Comparison of ENCODE assay signal across 8 mouse cellular contexts in the genomic region with DNA sequence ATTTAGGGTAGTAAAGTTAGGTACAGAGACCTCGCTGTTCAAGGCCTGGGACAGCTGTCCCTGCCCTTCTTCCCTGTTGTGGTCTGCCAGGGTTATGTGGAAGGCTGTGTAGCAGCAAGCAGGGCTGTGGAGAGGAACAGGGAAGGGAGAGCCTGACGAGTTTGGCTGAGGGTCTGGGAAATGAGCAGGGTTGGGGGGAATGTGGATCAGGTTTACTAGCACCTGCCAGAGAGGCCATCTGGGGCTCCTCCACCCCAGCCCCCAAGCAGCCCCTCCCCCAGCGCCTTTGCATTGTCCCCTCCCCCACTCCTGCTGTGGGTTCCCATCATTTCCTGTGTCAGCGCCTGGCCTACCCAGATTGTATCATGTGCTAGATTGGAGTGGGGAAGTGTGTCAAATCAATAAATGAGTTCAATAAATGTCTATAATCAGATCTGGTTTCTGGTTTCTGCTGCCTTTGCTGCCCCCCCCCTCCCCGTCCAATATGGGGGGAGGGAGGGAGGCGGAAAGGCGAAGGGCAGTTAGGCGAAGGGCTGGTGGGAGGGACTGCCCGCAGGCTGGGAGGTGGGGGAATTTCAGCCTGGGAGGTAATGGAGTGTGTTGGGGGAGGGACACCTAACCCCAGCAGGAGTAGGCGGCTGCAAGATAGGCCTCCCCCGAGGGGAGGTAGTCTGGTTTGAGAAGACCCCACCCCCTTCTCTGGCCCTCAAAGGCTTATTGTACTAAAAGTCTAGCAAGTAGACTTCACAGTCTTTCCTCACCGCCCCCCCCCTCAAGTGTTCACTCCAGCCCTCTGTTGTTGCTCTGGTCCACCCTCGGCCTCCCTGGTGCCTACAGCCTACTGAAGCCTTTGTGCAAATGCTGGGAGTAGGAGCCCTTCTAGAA. TPM values are rescaled to one million over a fixed set of nuclear protein-coding genes. Genes with fewer than 3 reads are reported as not detected.
DNase-seq lines count a peak whose midpoint lies in the region; ATAC-seq and TF ChIP-seq lines count a peak whose summit lies in the region.

No protein-coding gene starts in this region.

- no peak for TF ChIP-seq POLR2A in MEL (IDR thresholded peaks at IDR 0.05; ENCODE audit: control insufficient read depth in 1 of 2, insufficient read depth in 1 of 2, low read depth in 1 of 2, low read length in 2 of 2, poor library complexity in 1 of 2)

- H3K4me2 ChIP-seq in hindbrain, embryonic 11.5 days (replicated peaks; ENCODE audit: low read depth, low read length) = no peak overlapping the region
- 0 out of 2 replicates have a peak overlapping the region, but pooled peaks have one; percentile 7 for H3K4me2 ChIP-seq in midbrain, embryonic 12.5 days (replicated peaks)

- no peaks in the 10 kb centered on the region for H3K9me3 ChIP-seq in MEL (replicated peaks; ENCODE audit: insufficient read depth, low read length)
- H3K9me3 ChIP-seq in hindbrain, embryonic 11.5 days (ENCODE audit: control insufficient read depth, low read length) = no peaks in the 10 kb centered on the region
- no peaks in the 10 kb centered on the region for H3K9me3 ChIP-seq in midbrain, embryonic 12.5 days

- TF ChIP-seq CTCF in MEL (IDR thresholded peaks at IDR 0.05 in 2 of 3, conservative IDR thresholded peaks at IDR 0.05 in 1 of 3; ENCODE audit: control insufficient read depth in 1 of 3, insufficient read depth in 1 of 3, low read depth in 2 of 3, low read length in 3 of 3, poor library complexity in 1 of 3, severe bottlenecking in 1 of 3) = no peak

- intact Hi-C loops in gastrocnemius, postnatal 14 days (cut with DNase I; ENCODE audit: low total_unique reads) = no loop called here

- peaks cover 4 to 16% of the 10 kb centered on the region in 2 experiments; a peak in 3 of 4 replicates for H3K4me1 ChIP-seq in MEL (ENCODE audit: control insufficient read depth in 1 of 2, insufficient read depth in 2 of 2, low read length in 2 of 2)
- H3K4me1 ChIP-seq in hindbrain, embryonic 11.5 days (replicated peaks; ENCODE audit: control insufficient read depth, insufficient read depth, low read length) = no peaks in the 10 kb centered on the region; the same call in 1 of the 2 replicates
- peaks cover 10% of the 10 kb centered on the region for H3K4me1 ChIP-seq in midbrain, embryonic 12.5 days

- TF ChIP-seq EP300 in MEL (IDR thresholded peaks at IDR 0.05; ENCODE audit: low read depth in 1 of 2, low read length in 2 of 2) = peak in 1 of 2 experiments; percentile 66; a peak in 3 of 4 replicates

- H3K27me3 ChIP-seq in MEL (ENCODE audit: control insufficient read depth in 1 of 2, insufficient read depth in 2 of 2, low read length in 2 of 2) = no peaks in the 10 kb centered on the region
- no peaks in the 10 kb centered on the region for H3K27me3 ChIP-seq in hindbrain, embryonic 11.5 days (ENCODE audit: control insufficient read depth, insufficient read depth, low read length)
- H3K27me3 ChIP-seq in midbrain, embryonic 12.5 days = peaks cover 4% of the 10 kb centered on the region; the same call in 1 of the 2 replicates

- TF ChIP-seq RAD21 in MEL (IDR thresholded peaks at IDR 0.05; ENCODE audit: low read depth, low read length) = no peak

- peak overlapping the region; percentile 16 for H3K27ac ChIP-seq in MEL (ENCODE audit: control insufficient read depth, low read depth, low read length)
- peak overlapping the region; percentile 81 for H3K27ac ChIP-seq in hindbrain, embryonic 11.5 days (ENCODE audit: low read depth, low read length)
- peak overlapping the region; percentile 70 for H3K27ac ChIP-seq in midbrain, embryonic 12.5 days (replicated peaks)

- no peak overlapping the region for H3K4me3 ChIP-seq in MEL (ENCODE audit: control insufficient read depth in 1 of 2, insufficient read depth in 1 of 2, low read depth in 2 of 2, low read length in 2 of 2)
- no peak overlapping the region for H3K4me3 ChIP-seq in hindbrain, embryonic 11.5 days (ENCODE audit: low read depth, low read length)
- no peak overlapping the region for H3K4me3 ChIP-seq in midbrain, embryonic 12.5 days

- DNase-seq in MEL (ENCODE audit: low read depth, low spot score) = peak; percentile 22
- peak; percentile 58 for DNase-seq in hindbrain, embryonic 11.5 days (ENCODE audit: low spot score)
- no peak for DNase-seq in adrenal gland, postnatal 36 days
- DNase-seq in right cerebral cortex, adult 18-20 months = no peak
- DNase-seq in gastrocnemius, postnatal 14 days = no peak
- no peak for DNase-seq in layer of hippocampus, postnatal 36 days

- no peaks in the 10 kb centered on the region; the same call in 1 of the 2 replicates for H3K79me2 ChIP-seq in MEL (ENCODE audit: control insufficient read depth, insufficient read depth, low read length, poor library complexity)

- H3K36me3 ChIP-seq in MEL (ENCODE audit: control insufficient read depth in 1 of 2, insufficient read depth in 2 of 2, low read length in 2 of 2) = peaks cover 0 to 18% of the 10 kb centered on the region in 2 experiments; a peak in 2 of 4 replicates
- H3K36me3 ChIP-seq in hindbrain, embryonic 11.5 days (ENCODE audit: control insufficient read depth, insufficient read depth, low read length) = no peaks in the 10 kb centered on the region
- H3K36me3 ChIP-seq in midbrain, embryonic 12.5 days = no peaks in the 10 kb centered on the region

- 17% methylated on average over 8 of the region's 13 CpGs for WGBS in hindbrain, embryonic 11.5 days
- WGBS in midbrain, embryonic 12.5 days = 24% methylated on average over 11 of the region's 13 CpGs

- ATAC-seq in CD4-positive, CD25-positive, alpha-beta regulatory T cell, adult 4 months = peak; percentile 26
- ATAC-seq in hindbrain, embryonic 11.5 days (ENCODE audit: low FRiP score) = peak; percentile 85
- ATAC-seq in midbrain, embryonic 12.5 days (ENCODE audit: low FRiP score, low read depth) = peak; percentile 74

- no peak overlapping the region for H3K9ac ChIP-seq in MEL (ENCODE audit: control insufficient read depth, low read depth, low read length, poor library complexity, severe bottlenecking)
- H3K9ac ChIP-seq in hindbrain, embryonic 11.5 days (ENCODE audit: low read depth, low read length) = no peak overlapping the region
- H3K9ac ChIP-seq in midbrain, embryonic 12.5 days (replicated peaks) = no peak overlapping the region

RNA-seq across cellular contexts. Expression of a gene that starts 3.1 kb away (rescaled TPM):
- 1 to 10 TPM; 1.7 to 2.9 TPM for polyA plus RNA-seq in CD4-positive, CD25-positive, alpha-beta regulatory T cell, adult 4 months (2017; shearing (Covaris generic))
- total RNA-seq in MEL (2012; rRNA removed) = not detected in 2 replicates
- polyA plus RNA-seq in MEL (2012; ENCODE audit: insufficient read depth in 1 of 2, insufficient read length in 2 of 2, low read depth in 1 of 2, low replicate concordance in 2 of 2, missing spikeins in 1 of 2) = not detected
- not detected in 2 replicates for polyA plus RNA-seq in hindbrain, embryonic 11.5 days (2014; fragmentation: Nextera tagmentation; extraction: Ambion mirVana)
- not detected in 2 replicates for polyA plus RNA-seq in midbrain, embryonic 12.5 days (2016; fragmentation: Nextera tagmentation; extraction: Ambion mirVana)
- total RNA-seq in adrenal gland, postnatal 36 days (2021) = not detected
- not detected for total RNA-seq in gastrocnemius, postnatal 14 days (2021)
- total RNA-seq in layer of hippocampus, postnatal 36 days (2021) = not detected

RNA-seq across cellular contexts. Expression of a gene that starts 6.4 kb away (rescaled TPM):
- polyA plus RNA-seq in CD4-positive, CD25-positive, alpha-beta regulatory T cell, adult 4 months (2017; shearing (Covaris generic)) = 1 to 10 TPM; 4.8 to 6.0 TPM
- total RNA-seq in MEL (2012; rRNA removed) = 12.3 and 13.8 TPM in 2 replicates
- polyA plus RNA-seq in MEL (2012; ENCODE audit: insufficient read depth in 1 of 2, insufficient read length in 2 of 2, low read depth in 1 of 2, low replicate concordance in 2 of 2, missing spikeins in 1 of 2) = 10 to 100 TPM in 1 of 2 experiments, not detected in 1; 18.5 TPM
- 2.2 and 3.6 TPM in 2 replicates for polyA plus RNA-seq in hindbrain, embryonic 11.5 days (2014; fragmentation: Nextera tagmentation; extraction: Ambion mirVana)
- 0.86 and 1.0 TPM in 2 replicates for polyA plus RNA-seq in midbrain, embryonic 12.5 days (2016; fragmentation: Nextera tagmentation; extraction: Ambion mirVana)
- 10 to 100 TPM; 28.1 to 35.2 TPM for total RNA-seq in adrenal gland, postnatal 36 days (2021)
- 10 to 100 TPM; 42.1 to 50.3 TPM for total RNA-seq in gastrocnemius, postnatal 14 days (2021)
- total RNA-seq in layer of hippocampus, postnatal 36 days (2021) = 10 to 100 TPM; 21.3 to 25.4 TPM

RNA-seq across cellular contexts. Expression of a gene that starts 7.4 kb away (rescaled TPM):
- polyA plus RNA-seq in CD4-positive, CD25-positive, alpha-beta regulatory T cell, adult 4 months (2017; shearing (Covaris generic)) = 1,000 to 10,000 TPM; 2,002 to 2,386 TPM
- total RNA-seq in MEL (2012; rRNA removed) = 1.6 and 1.9 TPM in 2 replicates
- 1 to 10 TPM in 1 of 2 experiments, not detected in 1; 3.5 TPM for polyA plus RNA-seq in MEL (2012; ENCODE audit: insufficient read depth in 1 of 2, insufficient read length in 2 of 2, low read depth in 1 of 2, low replicate concordance in 2 of 2, missing spikeins in 1 of 2)
- 3.6 TPM in 2 replicates for polyA plus RNA-seq in hindbrain, embryonic 11.5 days (2014; fragmentation: Nextera tagmentation; extraction: Ambion mirVana)
- polyA plus RNA-seq in midbrain, embryonic 12.5 days (2016; fragmentation: Nextera tagmentation; extraction: Ambion mirVana) = 3.1 and 4.1 TPM in 2 replicates
- 10 to 100 TPM in 1 of 2 experiments, 1 to 10 TPM in 1; 5.7 to 10.2 TPM for total RNA-seq in adrenal gland, postnatal 36 days (2021)
- total RNA-seq in gastrocnemius, postnatal 14 days (2021) = 1 to 10 TPM; 5.2 to 7.1 TPM
- total RNA-seq in layer of hippocampus, postnatal 36 days (2021) = 1 to 10 TPM in 1 of 2 experiments, under 1 TPM in 1; 0.90 to 1.6 TPM

RNA-seq across cellular contexts. Expression of a gene that starts 8.1 kb away (rescaled TPM):
- polyA plus RNA-seq in CD4-positive, CD25-positive, alpha-beta regulatory T cell, adult 4 months (2017; shearing (Covaris generic)) = under 1 TPM in 1 of 2 experiments, not detected in 1; 0.42 TPM
- total RNA-seq in MEL (2012; rRNA removed) = not detected in 2 replicates
- not detected for polyA plus RNA-seq in MEL (2012; ENCODE audit: insufficient read depth in 1 of 2, insufficient read length in 2 of 2, low read depth in 1 of 2, low replicate concordance in 2 of 2, missing spikeins in 1 of 2)
- not detected in 2 replicates for polyA plus RNA-seq in hindbrain, embryonic 11.5 days (2014; fragmentation: Nextera tagmentation; extraction: Ambion mirVana)
- not detected in 2 replicates for polyA plus RNA-seq in midbrain, embryonic 12.5 days (2016; fragmentation: Nextera tagmentation; extraction: Ambion mirVana)
- not detected for total RNA-seq in adrenal gland, postnatal 36 days (2021)
- not detected for total RNA-seq in gastrocnemius, postnatal 14 days (2021)
- total RNA-seq in layer of hippocampus, postnatal 36 days (2021) = not detected

RNA-seq across cellular contexts. Expression of a gene that starts 13.1 kb away (rescaled TPM):
- 10 to 100 TPM; 72.2 to 98.1 TPM for polyA plus RNA-seq in CD4-positive, CD25-positive, alpha-beta regulatory T cell, adult 4 months (2017; shearing (Covaris generic))
- 20.9 and 23.1 TPM in 2 replicates for total RNA-seq in MEL (2012; rRNA removed)
- 10 to 100 TPM in 1 of 2 experiments, not detected in 1; 68.0 TPM for polyA plus RNA-seq in MEL (2012; ENCODE audit: insufficient read depth in 1 of 2, insufficient read length in 2 of 2, low read depth in 1 of 2, low replicate concordance in 2 of 2, missing spikeins in 1 of 2)
- polyA plus RNA-seq in hindbrain, embryonic 11.5 days (2014; fragmentation: Nextera tagmentation; extraction: Ambion mirVana) = 39.0 and 44.3 TPM in 2 replicates
- polyA plus RNA-seq in midbrain, embryonic 12.5 days (2016; fragmentation: Nextera tagmentation; extraction: Ambion mirVana) = 40.0 and 40.4 TPM in 2 replicates
- total RNA-seq in adrenal gland, postnatal 36 days (2021) = 10 to 100 TPM; 32.2 to 35.1 TPM
- 10 to 100 TPM; 15.0 to 19.7 TPM for total RNA-seq in gastrocnemius, postnatal 14 days (2021)
- total RNA-seq in layer of hippocampus, postnatal 36 days (2021) = 10 to 100 TPM; 23.1 to 26.5 TPM

Comparison
In these comparisons a context has a peak if more than half of its experiments do, and no peak if none do; other contexts are left out.
1. ATAC-seq: peak in every context shown above with its lines; median percentile 85 in hindbrain, embryonic 11.5 days; 74 in midbrain, embryonic 12.5 days; 26 in CD4-positive, CD25-positive, alpha-beta regulatory T cell, adult 4 months.
2. DNase-seq: peak in MEL (single experiment) and hindbrain, embryonic 11.5 days (single experiment); none in adrenal gland, postnatal 36 days (0 of 2), right cerebral cortex, adult 18-20 months (single experiment), gastrocnemius, postnatal 14 days (single experiment) and layer of hippocampus, postnatal 36 days (0 of 2).
3. H3K27ac ChIP-seq: peak in every context shown above with its lines; median percentile 81 in hindbrain, embryonic 11.5 days; 70 in midbrain, embryonic 12.5 days; 16 in MEL.